Mouse (Mus musculus) olfactory bulb, adult 2 months (tissue): ENCODE results near the gene Bdnf. TPM values are rescaled to one million over a fixed set of nuclear protein-coding genes. Genes with fewer than 3 reads are reported as not detected.

Experiments used
- H3K27ac ChIP-seq: fragments of 200-500 bp; 2 replicates; pipeline ENCODE4 v1.5.1; 2012; ENCODE audit warnings: low read depth, low read length; ENCODE audit not compliant: insufficient read depth
- H3K4me1 ChIP-seq: fragments of 200-500 bp; 2 replicates; pipeline ENCODE4 v1.6.1; 2012; ENCODE audit warnings: low read length; ENCODE audit not compliant: control insufficient read depth, insufficient read depth
- H3K4me3 ChIP-seq: fragments of 200-500 bp; 2 replicates; pipeline ENCODE4 v1.5.1; 2012; ENCODE audit warnings: mild to moderate bottlenecking, low read depth, low read length, moderate library complexity; ENCODE audit not compliant: insufficient read depth
- CTCF ChIP-seq: fragments of 200-500 bp; IDR thresholded peaks from 2 replicates; pipeline ENCODE4 v1.5.1; 2012; ENCODE audit warnings: low read depth, mild to moderate bottlenecking, low read length, moderate library complexity; ENCODE audit not compliant: insufficient read depth
- POLR2A ChIP-seq: fragments of 200-500 bp; IDR thresholded peaks from 2 replicates; pipeline ENCODE4 v1.6.1; 2012; ENCODE audit warnings: mild to moderate bottlenecking, low read depth, low read length, moderate library complexity; ENCODE audit not compliant: insufficient read depth
- WGBS: fragments of 180-500 bp; shearing (Covaris S2); methylation state at CpG from one replicate; pipeline ENCODE4 v1.1.7; 2018; 5-methylcytosine and 5-hydroxymethylcytosine counted together
- polyA plus RNA-seq: library from polyadenylated mRNA; stranded (reverse); fragments of >200 nt; gene quantifications from 2 replicates; pipeline ENCODE4 v1.2.4, GENCODE M21; 2012; ENCODE audit warnings: low replicate concordance; ENCODE audit not compliant: missing spikeins, insufficient read depth, insufficient read length

Bdnf gene
- polyA plus RNA-seq, 1 experiment = not detected

DNA sequence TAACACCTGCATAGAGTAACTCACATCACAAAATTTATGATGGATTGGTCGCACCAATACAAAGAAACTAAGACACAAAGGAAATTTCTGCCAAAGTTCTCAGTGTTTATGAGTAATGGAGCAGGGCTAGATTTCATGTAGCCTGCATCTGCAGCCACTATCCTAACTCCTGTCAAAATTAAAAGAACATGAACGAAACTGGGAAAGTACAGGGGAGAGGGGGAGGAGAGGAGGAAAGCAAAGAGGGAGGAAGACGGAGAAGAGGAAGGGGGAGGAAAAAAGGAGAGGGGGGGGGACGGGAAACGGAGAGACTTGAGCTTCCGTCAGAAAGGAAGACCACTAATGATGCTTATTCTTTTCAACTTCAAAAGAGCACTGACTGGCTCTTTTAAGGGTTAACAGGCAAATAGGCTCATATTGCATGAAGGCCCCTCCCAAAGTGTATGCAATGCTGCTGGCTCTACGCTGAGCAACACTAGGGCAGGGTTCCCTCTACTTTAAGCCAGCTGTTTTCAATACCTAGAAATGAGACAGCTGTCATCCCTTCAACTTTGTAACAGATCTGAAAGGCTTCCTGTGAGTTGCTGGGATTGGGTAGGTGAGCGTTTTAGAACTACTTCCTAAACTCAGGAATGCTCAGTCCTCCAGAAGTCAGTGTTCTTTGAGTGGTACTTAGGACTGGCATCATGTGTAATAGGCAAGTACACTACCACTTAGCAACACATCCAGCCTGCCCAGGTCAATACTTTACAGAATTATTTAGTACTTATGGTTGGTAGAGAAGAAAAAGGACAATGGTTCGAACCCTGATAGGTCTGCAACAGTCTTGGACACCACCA, 58.9 kb downstream of the Bdnf start:
- TF ChIP-seq POLR2A = no peak
- Histone ChIP-seq H3K27ac (no peak overlapping the region), H3K4me1 (no peaks in the 10 kb centered on the region), H3K4me3 (no peak overlapping the region)
- WGBS = 65% methylated on average over 9 of the region's 9 CpGs

GRCm38 (mm10) chr2:109734228-109734627, 59.7 kb downstream of the Bdnf start:
- H3K27ac ChIP-seq = no peak overlapping the region
- H3K4me1 ChIP-seq = no peaks in the 10 kb centered on the region
- WGBS = 92% methylated on average over 3 of the region's 3 CpGs
- TF ChIP-seq CTCF (no peak), POLR2A (no peak)
- no peak overlapping the region for H3K4me3 ChIP-seq

- H3K4me1 ChIP-seq = no peaks in the 10 kb centered on the region
- TF ChIP-seq POLR2A (no peak), CTCF (no peak)
- H3K27ac ChIP-seq = no peak overlapping the region
- no peak overlapping the region for H3K4me3 ChIP-seq
- 95% methylated on average over 6 of the region's 6 CpGs for WGBS
Measured at GRCm38 (mm10) chr2:109734666-109735065, 60.2 kb downstream of the Bdnf start.

DNA sequence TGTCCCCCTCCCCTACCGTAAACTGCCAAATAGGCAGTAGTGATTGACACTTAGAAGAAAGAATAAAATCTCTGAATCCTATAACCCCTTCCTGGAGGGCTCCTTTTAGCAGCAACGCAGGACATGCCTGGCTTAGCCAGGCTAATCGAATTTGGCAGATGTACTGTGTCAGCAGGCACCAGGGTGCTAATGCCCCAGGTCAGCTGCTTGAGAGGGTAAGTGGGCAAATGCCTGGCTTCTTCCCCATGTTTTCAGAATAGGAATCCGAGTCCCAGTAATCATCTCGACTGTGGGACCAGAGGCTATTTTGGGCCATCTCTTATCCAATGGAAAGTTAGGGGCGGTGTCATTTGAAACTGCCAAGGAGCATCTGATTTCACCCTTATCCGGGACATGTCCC, 60.8 kb downstream of the Bdnf start:
- 55% methylated on average over 7 of the region's 7 CpGs for WGBS
- H3K4me1 ChIP-seq = no peaks in the 10 kb centered on the region
- no peak for TF ChIP-seq CTCF
- no peak overlapping the region for H3K27ac ChIP-seq
- no peak overlapping the region for H3K4me3 ChIP-seq

- no peak for TF ChIP-seq CTCF
- no peak overlapping the region for H3K27ac ChIP-seq
- H3K4me1 ChIP-seq = no peaks in the 10 kb centered on the region
- no peak overlapping the region for H3K4me3 ChIP-seq
- WGBS = 84% methylated on average over 2 of the region's 2 CpGs
Measured at GRCm38 (mm10) chr2:109736306-109736705, 61.8 kb downstream of the Bdnf start.

DNA sequence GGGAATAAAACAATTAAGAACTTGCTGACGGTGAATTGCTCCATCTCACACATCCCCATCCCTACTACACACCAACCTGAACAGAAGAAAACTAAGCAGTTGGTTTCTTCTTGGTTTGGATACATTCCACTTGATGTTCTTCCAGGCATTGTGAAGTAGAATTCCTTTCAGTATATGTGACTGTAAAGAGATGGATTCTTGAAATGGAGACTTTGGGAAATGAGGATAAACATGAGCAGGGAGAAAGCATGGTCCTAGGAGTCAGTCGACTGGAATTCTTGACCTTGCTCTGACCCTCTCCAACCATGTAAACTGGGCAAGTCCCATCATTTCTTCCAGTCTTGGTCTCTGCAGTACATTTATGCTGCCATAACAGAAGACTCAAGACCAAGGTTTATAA, 63.8 kb downstream of the Bdnf start:
- 83% methylated on average over 2 of the region's 2 CpGs for WGBS
- Histone ChIP-seq H3K27ac (no peak overlapping the region), H3K4me3 (no peak overlapping the region), H3K4me1 (no peaks in the 10 kb centered on the region)
- no peak for TF ChIP-seq POLR2A

DNA sequence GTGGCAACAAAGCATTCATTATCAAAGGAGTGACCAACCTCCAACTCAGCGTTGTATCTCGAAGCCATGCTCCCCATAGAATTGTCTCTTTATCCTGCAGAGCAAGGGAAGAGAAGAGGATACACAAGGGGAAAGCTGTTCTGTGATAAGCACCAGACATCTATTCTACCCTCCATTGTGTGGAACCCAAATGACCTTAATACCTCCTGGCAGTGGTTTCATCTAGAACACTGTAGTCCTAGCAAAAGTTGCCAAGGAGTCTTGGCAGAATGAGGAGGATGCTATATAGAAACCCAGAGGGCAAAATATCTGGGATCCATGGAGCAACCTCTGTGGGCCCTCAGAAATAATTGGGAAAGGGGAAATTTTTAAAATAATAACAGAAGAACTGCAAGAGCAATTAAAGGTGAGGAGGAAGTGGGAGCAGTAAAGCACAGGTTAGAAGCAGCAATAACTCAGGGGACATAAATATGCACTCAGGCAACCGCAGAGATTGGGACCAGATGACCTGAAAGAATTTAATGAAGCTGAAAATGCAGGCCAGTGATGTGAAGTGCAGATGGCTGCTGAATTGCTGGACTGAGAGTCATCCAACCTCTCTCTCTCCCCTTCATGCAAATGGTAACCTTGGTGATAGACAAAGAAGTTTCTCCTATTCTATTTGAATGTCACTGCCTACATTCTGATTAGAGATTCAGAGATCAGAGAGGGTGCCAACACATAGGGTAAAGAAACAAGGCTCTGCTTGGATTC, 68.9 kb downstream of the Bdnf start:
- WGBS = 51% methylated on average over 3 of the region's 3 CpGs
- Histone ChIP-seq H3K27ac (no peak overlapping the region), H3K4me1 (no peaks in the 10 kb centered on the region), H3K4me3 (no peak overlapping the region)
- no peak for TF ChIP-seq POLR2A
- TF ChIP-seq CTCF = no peak

DNA sequence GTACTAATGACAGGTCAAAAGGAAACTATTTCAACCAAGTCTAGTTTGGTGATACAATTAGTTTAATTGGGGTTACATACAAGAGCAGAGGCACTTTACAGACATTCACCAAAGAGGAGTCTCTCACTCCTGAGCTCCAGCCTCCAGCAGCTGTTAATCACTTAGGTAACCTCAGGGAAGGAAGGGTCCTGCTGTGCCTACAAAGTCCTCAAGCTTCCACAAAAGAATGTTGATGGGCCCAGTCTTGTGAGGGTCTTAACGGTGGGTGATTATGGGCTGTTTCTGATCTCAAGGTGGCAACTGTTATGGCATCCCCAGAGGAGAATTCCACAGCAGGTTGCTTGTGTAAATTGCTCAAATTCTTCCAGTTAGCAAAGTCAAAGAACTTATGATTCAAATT, 71.7 kb downstream of the Bdnf start:
- TF ChIP-seq POLR2A = no peak
- TF ChIP-seq CTCF = no peak
- WGBS = 15% methylated on average over 1 of the region's 1 CpGs
- no peak overlapping the region for H3K4me3 ChIP-seq
- H3K27ac ChIP-seq = no peak overlapping the region
- no peaks in the 10 kb centered on the region for H3K4me1 ChIP-seq

DNA sequence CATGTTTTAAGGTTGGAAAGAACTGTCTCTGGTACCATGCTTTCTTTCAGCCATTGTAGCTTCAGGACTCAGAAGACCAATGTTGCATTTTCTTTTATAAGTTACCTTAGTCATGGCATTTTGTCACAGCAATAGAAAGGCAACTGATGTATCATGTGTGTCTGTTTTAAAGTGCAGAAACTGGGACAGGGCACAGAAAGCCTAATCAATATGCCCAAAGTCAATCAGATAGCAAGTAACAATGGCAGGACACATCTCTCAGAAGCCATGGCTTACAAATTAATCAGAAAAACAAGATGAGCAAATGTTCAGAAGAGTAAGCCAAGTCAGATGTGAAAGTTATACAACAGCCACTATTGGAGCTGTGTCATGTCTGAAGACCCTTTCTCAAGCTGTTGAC, 73.9 kb downstream of the Bdnf start:
- TF ChIP-seq CTCF = no peak
- TF ChIP-seq POLR2A = no peak
- Histone ChIP-seq H3K4me1 (no peaks in the 10 kb centered on the region), H3K27ac (no peak overlapping the region), H3K4me3 (no peak overlapping the region)

DNA sequence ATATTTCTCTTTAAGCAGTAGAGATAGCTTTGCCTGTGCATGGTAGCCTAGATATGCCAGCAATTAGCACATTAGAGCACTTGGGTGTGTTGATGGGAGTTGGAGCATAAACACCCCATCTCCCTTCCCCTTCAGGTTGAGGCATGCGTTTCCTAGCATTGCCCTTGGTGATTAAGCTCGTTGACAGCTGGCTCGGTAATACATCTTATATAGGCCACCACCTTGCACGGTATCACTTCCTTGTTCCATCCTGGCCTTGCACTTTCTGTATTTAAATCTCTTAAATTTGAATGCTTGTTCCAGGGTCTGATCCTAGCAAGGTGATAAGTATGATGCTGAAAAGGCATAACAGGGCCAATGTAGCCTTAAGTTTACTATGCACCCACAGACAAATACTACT, 74.3 kb downstream of the Bdnf start:
- Histone ChIP-seq H3K27ac (no peak overlapping the region), H3K4me1 (no peaks in the 10 kb centered on the region), H3K4me3 (no peak overlapping the region)
- 92% methylated on average over 4 of the region's 4 CpGs for WGBS
- no peak for TF ChIP-seq CTCF
- no peak for TF ChIP-seq POLR2A
